Mouse (Mus musculus) thymus, postnatal 14 days (tissue): ENCODE data around the gene Ppm1b.
A peak's percentile ranks its signal among the peaks of the same experiment; 100 is the strongest.

Experiments used
- DNase-seq: peaks from one replicate; pipeline ENCODE4 v3.0.0; 2021

Gene Ppm1b

GRCm38 (mm10) chr17:84958411-84958911 is 1.9 kb downstream of the Ppm1b start:
- peak; percentile 62 for DNase-seq

GRCm38 (mm10) chr17:84958986-84959664 is 2.6 kb downstream of the Ppm1b start:
- no peak for DNase-seq

DNA sequence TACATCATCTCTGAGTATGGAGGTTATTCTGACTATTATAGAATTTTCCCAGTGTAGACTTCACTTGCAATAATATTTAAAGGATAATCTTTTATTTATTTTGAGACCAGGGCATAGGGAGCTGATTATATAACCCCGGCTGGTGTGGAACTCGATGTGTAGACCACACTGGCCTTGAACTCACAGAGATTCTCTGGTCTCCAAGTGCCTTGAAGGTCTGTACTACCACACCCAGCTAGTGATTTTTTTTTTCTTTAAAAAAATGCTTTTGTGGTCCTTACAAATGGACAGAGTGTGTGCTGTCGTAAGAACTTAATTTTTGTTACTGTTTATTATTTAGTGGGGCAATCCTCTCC is 3.1 kb downstream of the Ppm1b start:
- no peak for DNase-seq

- DNase-seq: no peak
These were observed 3.6 kb downstream of the Ppm1b start for GRCm38 (mm10) chr17:84960136-84960535.

DNA sequence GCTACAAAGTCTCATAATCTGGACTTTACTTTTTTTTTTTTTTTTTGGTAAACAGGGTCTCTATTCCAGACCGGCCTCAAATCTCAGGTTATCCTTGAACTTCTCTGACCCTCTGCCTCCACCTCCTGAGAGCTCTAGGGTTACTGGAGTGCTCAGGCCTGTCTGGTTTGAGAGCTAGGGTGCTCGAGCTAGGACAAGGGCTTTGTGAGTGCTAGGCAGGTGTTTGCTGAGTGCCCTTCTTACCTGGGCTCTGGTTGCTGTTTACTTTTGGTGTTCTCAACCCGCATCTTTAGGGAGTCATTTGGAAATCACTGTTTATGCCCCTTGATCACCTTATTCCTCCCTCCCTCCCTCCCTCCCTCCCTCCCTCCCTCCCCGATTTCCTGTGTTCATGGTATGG is 5.5 kb downstream of the Ppm1b start:
- DNase-seq: no peak

GRCm38 (mm10) chr17:84963651-84964050 is 7.1 kb downstream of the Ppm1b start:
- no peak for DNase-seq

GRCm38 (mm10) chr17:84966231-84966630 is 9.7 kb downstream of the Ppm1b start:
- no peak for DNase-seq

DNA sequence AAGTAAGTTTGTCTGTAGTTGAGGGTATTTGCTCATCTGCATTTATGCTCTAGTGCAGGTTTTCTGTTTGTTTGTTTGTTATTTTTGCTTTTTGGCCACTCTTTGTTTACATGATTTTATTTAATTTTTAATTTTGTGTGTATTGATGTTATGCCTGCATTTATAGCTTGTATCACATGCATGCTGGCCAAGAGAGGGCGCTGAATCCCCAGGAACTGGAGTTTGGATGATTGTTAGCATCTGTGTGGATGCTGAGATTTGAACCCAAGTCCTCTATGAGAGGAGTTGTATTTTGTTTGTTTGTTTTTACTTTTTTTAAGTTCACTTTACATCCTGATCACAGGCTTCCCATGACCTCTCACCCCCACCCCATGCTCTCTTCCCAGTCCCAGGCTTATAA is 10.5 kb downstream of the Ppm1b start:
- DNase-seq: peak; percentile 18

- DNase-seq: no peak
These were observed 13.4 kb downstream of the Ppm1b start for GRCm38 (mm10) chr17:84969916-84970315.

GRCm38 (mm10) chr17:84981721-84982120 is 25.2 kb downstream of the Ppm1b start:
- no peak for DNase-seq

GRCm38 (mm10) chr17:84982735-84983134 is 26.2 kb downstream of the Ppm1b start:
- no peak for DNase-seq

DNA sequence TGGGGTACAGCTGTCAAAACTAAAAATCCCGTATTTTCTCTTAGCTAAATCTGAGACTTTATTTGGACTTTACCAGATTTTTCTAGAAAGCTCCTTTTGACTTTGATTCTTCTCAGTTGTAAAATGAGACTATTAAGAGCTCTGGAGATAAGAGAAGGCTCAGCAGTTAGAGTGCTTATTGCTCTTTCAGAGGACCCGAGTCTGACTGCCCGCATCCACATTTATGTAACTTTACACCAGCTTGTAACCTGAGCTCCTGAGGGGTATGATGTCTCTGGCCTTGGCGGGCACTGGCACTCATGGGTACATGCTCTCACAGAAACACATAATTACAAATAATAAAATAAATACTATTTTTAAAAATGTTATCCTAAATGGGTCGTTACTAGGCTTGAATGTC is 29.8 kb downstream of the Ppm1b start:
- DNase-seq: no peak

- no peak for DNase-seq
These were observed 31.4 kb downstream of the Ppm1b start for GRCm38 (mm10) chr17:84987834-84988410.

DNA sequence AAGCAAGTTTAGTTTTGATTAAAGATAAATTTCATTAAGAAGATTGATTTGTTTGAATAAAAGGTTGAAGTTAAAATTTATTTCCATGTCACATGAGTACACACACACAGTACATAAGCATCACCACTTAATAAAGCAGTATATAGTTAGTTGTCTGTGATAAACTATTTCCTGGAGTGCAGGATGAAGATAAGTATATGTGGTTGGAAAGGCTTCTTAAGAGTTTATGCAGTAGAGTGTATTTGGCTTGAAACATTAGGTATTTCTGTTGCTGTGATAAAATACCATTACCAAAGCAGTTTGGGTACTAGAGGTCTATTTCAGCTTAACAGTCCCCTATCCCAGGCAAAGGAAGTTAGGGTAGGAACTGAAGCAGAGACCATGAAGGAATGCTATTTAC is 32.0 kb downstream of the Ppm1b start:
- DNase-seq: no peak

- no peak for DNase-seq
These were observed 39.3 kb downstream of the Ppm1b start for GRCm38 (mm10) chr17:84995844-84996243.

DNA sequence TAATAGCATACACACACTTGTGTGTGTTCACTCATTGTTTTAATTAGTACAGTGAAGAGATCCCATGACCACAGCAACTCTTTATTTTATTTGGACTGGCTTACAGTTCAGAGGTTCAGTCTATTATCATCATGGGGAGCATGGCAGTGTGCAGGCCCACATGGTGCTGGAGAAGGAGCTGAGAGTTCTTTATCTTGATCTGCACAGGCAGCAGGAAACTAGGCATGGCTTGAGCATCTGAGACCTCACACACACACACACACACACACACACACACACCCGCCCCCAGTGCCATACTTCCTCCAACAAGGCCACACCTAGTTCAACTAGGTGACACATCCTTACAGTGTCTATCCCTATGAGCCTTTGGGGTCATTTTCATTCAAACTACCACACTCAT is 41.1 kb downstream of the Ppm1b start:
- DNase-seq: no peak

DNA sequence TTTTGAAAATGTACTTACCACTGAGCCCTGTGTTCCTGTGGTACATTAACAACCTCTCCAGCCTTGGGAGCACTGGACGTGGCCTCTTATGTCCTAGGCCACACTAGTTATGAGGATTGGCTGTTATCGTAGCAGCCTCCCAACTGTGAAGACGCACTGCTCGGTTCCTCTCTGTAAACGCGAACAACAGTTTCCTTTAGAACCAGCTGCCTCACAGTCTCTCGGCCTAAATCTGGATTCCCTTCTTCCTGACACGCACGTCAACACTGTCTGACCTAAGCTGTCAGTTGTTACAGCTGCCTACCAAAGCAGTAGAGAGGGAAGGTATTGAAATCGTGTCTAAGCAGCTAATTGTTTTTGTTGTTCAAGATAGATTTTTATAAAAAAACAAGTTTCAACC is 43.1 kb downstream of the Ppm1b start:
- no peak for DNase-seq

- DNase-seq: no peak
These were observed 56.9 kb downstream of the Ppm1b start for GRCm38 (mm10) chr17:85013485-85013884.

GRCm38 (mm10) chr17:85014632-85015031 is 58.1 kb downstream of the Ppm1b start:
- no peak for DNase-seq

DNA sequence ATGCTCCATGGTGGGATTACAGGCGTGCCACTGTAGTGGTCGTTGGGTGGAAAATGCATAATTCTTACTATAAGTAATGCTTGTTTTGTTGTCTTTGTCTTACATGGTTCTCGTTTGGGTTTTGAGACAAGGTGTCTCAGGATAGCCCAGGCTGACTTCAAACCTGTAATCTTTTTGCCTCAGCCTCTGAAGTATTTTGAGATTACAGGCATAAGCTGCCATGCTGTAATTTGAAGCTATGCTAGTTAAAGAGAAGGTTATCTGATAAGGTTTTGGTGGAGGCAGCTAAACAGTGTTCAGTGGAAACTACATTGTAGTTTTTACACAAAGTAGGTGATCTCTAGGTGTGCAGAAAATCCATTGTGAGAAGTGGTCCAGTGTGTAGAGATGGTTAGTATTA is 61.8 kb downstream of the Ppm1b start:
- no peak for DNase-seq

DNA sequence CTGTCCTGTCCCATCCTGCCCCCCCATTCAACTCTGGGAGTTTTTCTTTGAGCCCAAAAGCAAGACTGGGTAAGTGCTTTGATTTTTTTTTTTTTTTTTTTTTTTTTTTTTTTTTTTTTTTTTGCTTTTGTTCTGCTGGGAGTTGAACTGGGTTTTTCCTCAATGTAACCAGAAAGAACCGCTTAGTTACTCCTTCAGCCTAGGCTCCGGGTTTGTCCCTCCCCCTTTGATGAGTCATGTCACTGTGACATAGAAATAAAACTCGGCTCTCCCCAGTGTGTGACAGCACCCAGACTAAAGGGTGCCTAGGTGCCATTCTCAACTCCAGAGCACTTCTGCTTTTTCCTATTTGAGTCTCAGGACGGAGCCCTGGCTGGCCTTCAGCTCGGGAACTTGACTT is 62.3 kb downstream of the Ppm1b start:
- no peak for DNase-seq

- DNase-seq: no peak
These were observed 63.8 kb downstream of the Ppm1b start for GRCm38 (mm10) chr17:85020343-85020742.

DNA sequence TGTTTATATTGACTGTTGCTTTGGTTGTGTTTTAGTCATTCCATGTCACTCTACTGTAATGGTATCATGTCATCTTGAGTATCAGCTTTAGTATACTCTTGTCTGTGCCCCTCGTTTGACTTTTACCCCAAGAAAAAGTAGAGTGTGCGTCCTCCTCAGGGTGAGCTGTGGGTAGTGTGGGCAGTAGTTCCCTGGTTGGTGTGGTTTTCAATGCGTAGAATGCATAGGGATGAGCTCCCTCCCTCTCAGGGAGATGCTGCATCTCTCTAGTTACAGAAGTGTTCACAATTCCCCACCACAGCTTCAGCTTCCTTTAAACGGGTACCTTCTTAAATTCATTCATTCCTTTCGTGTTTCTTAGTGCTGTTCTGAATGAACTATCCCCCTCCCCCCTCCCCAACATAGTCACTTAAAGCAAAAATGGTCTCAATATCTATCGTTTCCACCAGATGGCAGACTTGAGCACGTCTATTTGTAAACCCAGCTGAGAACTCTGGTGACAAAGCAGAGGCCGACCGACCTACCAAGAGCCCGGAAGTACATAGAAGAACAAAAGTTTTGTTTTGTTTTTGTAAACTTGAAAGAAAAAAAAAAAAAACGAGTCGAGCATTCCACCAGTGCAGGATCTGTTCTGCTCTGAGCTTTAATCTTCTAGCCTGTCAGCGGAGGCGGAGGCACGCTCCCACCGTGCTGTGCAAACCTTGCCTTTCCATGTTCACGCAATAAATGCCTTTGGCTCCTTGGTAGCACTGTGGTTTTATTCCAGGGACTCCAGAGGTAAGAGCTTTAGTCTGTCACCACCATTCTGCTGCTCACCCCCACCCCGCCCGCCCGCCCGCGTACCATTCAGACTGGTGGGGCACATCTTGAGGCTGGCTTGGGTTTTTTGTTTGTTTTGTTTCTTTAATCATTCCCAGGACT is 67.0 kb downstream of the Ppm1b start:
- peak; percentile 83 for DNase-seq

DNA sequence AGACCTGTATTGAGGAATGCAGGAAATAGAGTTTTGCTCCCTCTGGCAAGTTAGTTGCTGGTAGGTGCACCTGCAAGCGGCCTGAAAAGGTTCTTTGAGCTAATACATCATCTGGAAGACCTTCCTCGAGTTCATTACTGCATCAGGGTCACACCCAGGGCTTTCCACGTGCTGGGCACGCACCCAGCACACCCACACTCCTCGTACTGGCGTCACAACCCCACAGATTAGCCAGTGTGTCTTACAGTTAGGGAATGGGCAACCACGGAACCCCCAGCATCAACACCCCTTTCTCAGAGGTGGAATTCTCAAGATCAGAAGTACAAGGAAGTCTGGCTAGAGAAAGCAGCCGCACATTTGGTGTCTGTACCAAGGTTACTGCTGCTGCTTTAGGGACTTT is 67.7 kb downstream of the Ppm1b start:
- no peak for DNase-seq
